Mouse (Mus musculus) bone marrow, adult 2 months (tissue): ENCODE measurements around the gene Ptprm. TPM values are rescaled to one million over a fixed set of nuclear protein-coding genes. Genes with fewer than 3 reads are reported as not detected.

Experiments
- H3K27ac ChIP-seq: fragments of 200-500 bp; 2 replicates; pipeline ENCODE4 v1.5.1; 2012; ENCODE audit warnings: low read depth, mild to moderate bottlenecking, control low read depth, inconsistent platforms, low read length; ENCODE audit not compliant: control insufficient read depth, poor library complexity, insufficient read depth
- H3K4me1 ChIP-seq: fragments of 200-500 bp; 2 replicates; pipeline ENCODE4 v1.6.1; 2011; ENCODE audit warnings: low read length; ENCODE audit not compliant: control insufficient read depth, insufficient read depth
- H3K4me3 ChIP-seq: fragments of 200-500 bp; replicated peaks from 2 replicates; pipeline ENCODE3; 2011; ENCODE audit warnings: mild to moderate bottlenecking, low read depth, low read length, control low read depth; ENCODE audit not compliant: control insufficient read depth
- CTCF ChIP-seq: fragments of 200-500 bp; IDR thresholded peaks from 2 replicates; pipeline ENCODE4 v1.5.1; 2011; ENCODE audit warnings: low read length, control low read depth; ENCODE audit not compliant: control insufficient read depth, insufficient read depth
- POLR2A ChIP-seq: fragments of 200-500 bp; IDR thresholded peaks from 2 replicates; pipeline ENCODE4 v1.6.1; 2011; ENCODE audit warnings: low read depth, mild to moderate bottlenecking, control low read depth, low read length, borderline replicate concordance; ENCODE audit not compliant: control insufficient read depth
- WGBS: fragments of 180-500 bp; shearing (Covaris S2); methylation state at CpG from one replicate; pipeline ENCODE4 v1.1.7; 2018; 5-methylcytosine and 5-hydroxymethylcytosine counted together
- polyA plus RNA-seq: library from polyadenylated mRNA; stranded (reverse); fragments of >200 nt; gene quantifications from 2 replicates; pipeline ENCODE4 v1.2.4, GENCODE M21; 2011; ENCODE audit warnings: low replicate concordance; ENCODE audit not compliant: missing spikeins, insufficient read depth, insufficient read length

Gene Ptprm
- polyA plus RNA-seq, 1 experiment, result 4.0 TPM

GRCm38 (mm10) chr17:67201151-67201550, 153.1 kb downstream of the Ptprm start:
- 57% methylated on average over 7 of the region's 7 CpGs for WGBS
- TF ChIP-seq POLR2A, result no peak
- no peak for TF ChIP-seq CTCF
- no peak overlapping the region for H3K27ac ChIP-seq
- no peak overlapping the region for H3K4me3 ChIP-seq
- H3K4me1 ChIP-seq, result no peaks in the 10 kb centered on the region

GRCm38 (mm10) chr17:67193728-67194127, 160.5 kb downstream of the Ptprm start:
- no peak for TF ChIP-seq POLR2A
- TF ChIP-seq CTCF, result no peak
- Histone ChIP-seq H3K4me1 (no peaks in the 10 kb centered on the region), H3K4me3 (no peak overlapping the region), H3K27ac (no peak overlapping the region)
- 25% methylated on average over 5 of the region's 5 CpGs for WGBS

- 9% methylated on average over 2 of the region's 2 CpGs for WGBS
- Histone ChIP-seq H3K27ac (no peak overlapping the region), H3K4me1 (no peaks in the 10 kb centered on the region), H3K4me3 (no peak overlapping the region)
- no peak for TF ChIP-seq POLR2A
- no peak for TF ChIP-seq CTCF
These were observed 165.7 kb downstream of the Ptprm start for GRCm38 (mm10) chr17:67188514-67188913.

- WGBS, result 60% methylated on average over 6 of the region's 6 CpGs
- H3K4me1 ChIP-seq, result no peaks in the 10 kb centered on the region
- no peak overlapping the region for H3K27ac ChIP-seq
- no peak for TF ChIP-seq POLR2A
- no peak overlapping the region for H3K4me3 ChIP-seq
These were observed 167.4 kb downstream of the Ptprm start for GRCm38 (mm10) chr17:67186879-67187278.

- H3K27ac ChIP-seq, result no peak overlapping the region
- H3K4me1 ChIP-seq, result no peaks in the 10 kb centered on the region
- no peak overlapping the region for H3K4me3 ChIP-seq
- WGBS, result 80% methylated on average over 6 of the region's 6 CpGs
- no peak for TF ChIP-seq POLR2A
- no peak for TF ChIP-seq CTCF
These were observed 168.3 kb downstream of the Ptprm start for GRCm38 (mm10) chr17:67185942-67186341.

- TF ChIP-seq CTCF, result no peak
- H3K4me3 ChIP-seq, result no peak overlapping the region
- no peaks in the 10 kb centered on the region for H3K4me1 ChIP-seq
- no peak overlapping the region for H3K27ac ChIP-seq
- WGBS, result 74% methylated on average over 1 of the region's 1 CpGs
These were observed 174.8 kb downstream of the Ptprm start for GRCm38 (mm10) chr17:67179446-67179845.

GRCm38 (mm10) chr17:67178686-67179265, 175.5 kb downstream of the Ptprm start:
- TF ChIP-seq CTCF (no peak), POLR2A (no peak)
- Histone ChIP-seq H3K4me1 (no peaks in the 10 kb centered on the region), H3K27ac (no peak overlapping the region), H3K4me3 (no peak overlapping the region)
- whole genome bisulfite sequencing, result 80% methylated on average over 5 of the region's 5 CpGs

- 35% methylated on average over 2 of the region's 2 CpGs for WGBS
- TF ChIP-seq POLR2A, result no peak
- TF ChIP-seq CTCF, result no peak
- H3K4me1 ChIP-seq, result no peaks in the 10 kb centered on the region
- H3K27ac ChIP-seq, result no peak overlapping the region
- H3K4me3 ChIP-seq, result no peak overlapping the region
These were observed 178.4 kb downstream of the Ptprm start for GRCm38 (mm10) chr17:67175836-67176235.

- TF ChIP-seq POLR2A, result no peak
- TF ChIP-seq CTCF, result no peak
- H3K27ac ChIP-seq, result no peak overlapping the region
- 80% methylated on average over 2 of the region's 2 CpGs for WGBS
- no peak overlapping the region for H3K4me3 ChIP-seq
- H3K4me1 ChIP-seq, result no peaks in the 10 kb centered on the region
These were observed 182.9 kb downstream of the Ptprm start for GRCm38 (mm10) chr17:67171353-67171752.

GRCm38 (mm10) chr17:67170696-67171095, 183.6 kb downstream of the Ptprm start:
- no peak for TF ChIP-seq POLR2A
- TF ChIP-seq CTCF, result no peak
- no peaks in the 10 kb centered on the region for H3K4me1 ChIP-seq
- 80% methylated on average over 7 of the region's 7 CpGs for WGBS
- no peak overlapping the region for H3K4me3 ChIP-seq
- no peak overlapping the region for H3K27ac ChIP-seq
